Mouse (Mus musculus): ENCODE data around the gene Kif1b.
A peak's percentile ranks its signal among the peaks of the same experiment; 100 is the strongest.

GRCm38 (mm10) chr4:149172083-149172482 lies 135.4 kb downstream of the Kif1b start:
- TF ChIP-seq CTCF (IDR thresholded peaks at IDR 0.05), result 0 out of 2 replicates have a peak, but pooled peaks have one; percentile 10
- TF ChIP-seq POLR2A (IDR thresholded peaks at IDR 0.05; ENCODE audit: insufficient read depth, low read depth, low read length), result no peak
- no peak for TF ChIP-seq EP300 (IDR thresholded peaks at IDR 0.05; ENCODE audit: insufficient read depth, low read depth, low read length)
